Mouse (Mus musculus) lung, postnatal 0 days (tissue): ENCODE results near the gene Tmem132c. TPM values are rescaled to one million over a fixed set of nuclear protein-coding genes. Genes with fewer than 3 reads are reported as not detected.

Experiments used
- ATAC-seq: fragments of 200-750 bp; cut with Nextera tagmentation; 2 replicates; pipeline ENCODE4 v1.8.0; 2017; ENCODE audit warnings: moderate library complexity
- DNase-seq: peaks from one replicate; pipeline ENCODE4 v3.0.0-alpha.2; 2016; ENCODE audit warnings: low spot score
- H3K27ac ChIP-seq: fragments of 300-500 bp; sonication (generic); 2 replicates; pipeline ENCODE4 v1.5.1; 2014; ENCODE audit warnings: antibody characterized with exemption, mild to moderate bottlenecking, low read length, mixed read lengths
- H3K27me3 ChIP-seq: fragments of 300-500 bp; sonication (generic); replicated peaks from 2 replicates; pipeline ENCODE4 v1.6.1; 2014; ENCODE audit warnings: low read length, mixed read lengths; ENCODE audit not compliant: insufficient read depth
- H3K36me3 ChIP-seq: fragments of 300-500 bp; sonication (generic); 2 replicates; pipeline ENCODE4 v1.6.1; 2014; ENCODE audit warnings: low read length, mixed read lengths; ENCODE audit not compliant: insufficient read depth
- H3K4me1 ChIP-seq: fragments of 300-500 bp; sonication (generic); 2 replicates; pipeline ENCODE4 v1.6.1; 2014; ENCODE audit warnings: antibody characterized with exemption, low read depth, low read length, mixed read lengths; ENCODE audit not compliant: insufficient read depth
- H3K4me2 ChIP-seq: fragments of 300-500 bp; sonication (generic); replicated peaks from 2 replicates; pipeline ENCODE4 v1.6.1; 2014; ENCODE audit warnings: low read depth, mild to moderate bottlenecking, low read length, moderate library complexity, mixed read lengths
- H3K4me3 ChIP-seq: fragments of 300-500 bp; sonication (generic); 2 replicates; pipeline ENCODE4 v1.5.1; 2014; ENCODE audit warnings: low read depth, low read length
- H3K9ac ChIP-seq: fragments of 300-500 bp; sonication (generic); replicated peaks from 2 replicates; pipeline ENCODE4 v1.6.1; 2014; ENCODE audit warnings: low read depth, mild to moderate bottlenecking
- H3K9me3 ChIP-seq: fragments of 300-500 bp; sonication (generic); 2 replicates; pipeline ENCODE4 v1.6.1; 2016; ENCODE audit warnings: low read length, mixed read lengths
- CTCF ChIP-seq: IDR thresholded peaks from 2 replicates; pipeline ENCODE4 v1.5.1; 2016; ENCODE audit warnings: antibody characterized with exemption, mild to moderate bottlenecking
- EP300 ChIP-seq: IDR thresholded peaks from 2 replicates; pipeline ENCODE4 v1.6.1; 2016; ENCODE audit warnings: antibody characterized with exemption, mild to moderate bottlenecking, control low read depth
- WGBS: fragments of 180-500 bp; shearing (Covaris S2); extraction: QIAGEN DNeasy Blood & Tissue Kit; methylation state at CpG from one replicate; pipeline ENCODE4 v1.1.7; 2014; 5-methylcytosine and 5-hydroxymethylcytosine counted together
- polyA plus RNA-seq: library from polyadenylated mRNA; unstranded; fragments of >200 nt; fragmentation: Nextera tagmentation; extraction: Ambion mirVana; gene quantifications from 2 replicates; pipeline ENCODE4 v1.2.1, GENCODE M21; 2015

The Tmem132c gene
- polyA plus RNA-seq, 1 experiment from 2014 or later, result 11.1 TPM

- Histone ChIP-seq H3K4me2 (0 out of 2 replicates have a peak overlapping the region, but pooled peaks have one; percentile 2), H3K9me3 (no peaks in the 10 kb centered on the region), H3K27me3 (no peaks in the 10 kb centered on the region), H3K27ac (no peak overlapping the region; the same call in 1 of the 2 replicates), H3K4me1 (no peaks in the 10 kb centered on the region), H3K4me3 (no peak overlapping the region), H3K36me3 (no peaks in the 10 kb centered on the region), H3K9ac (no peak overlapping the region)
- peak; percentile 47 for DNase-seq
- TF ChIP-seq EP300, result no peak
- no peak for TF ChIP-seq CTCF
- ATAC-seq, result peak; percentile 77
- WGBS, result 58% methylated on average over 17 of the region's 17 CpGs
Observed at GRCm38 (mm10) chr5:127290461-127291250, 49.0 kb downstream of the Tmem132c start.

GRCm38 (mm10) chr5:127291581-127291980 lies 50.0 kb downstream of the Tmem132c start:
- Histone ChIP-seq H3K4me1 (no peaks in the 10 kb centered on the region), H3K4me2 (no peak overlapping the region), H3K9ac (no peak overlapping the region), H3K4me3 (no peak overlapping the region), H3K9me3 (no peaks in the 10 kb centered on the region), H3K27ac (no peak overlapping the region), H3K27me3 (no peaks in the 10 kb centered on the region), H3K36me3 (no peaks in the 10 kb centered on the region)
- TF ChIP-seq CTCF (no peak), EP300 (no peak)
- WGBS, result 79% methylated on average over 7 of the region's 7 CpGs
- DNase-seq (no peak), ATAC-seq (no peak)

GRCm38 (mm10) chr5:127293698-127294097 lies 52.1 kb downstream of the Tmem132c start:
- TF ChIP-seq CTCF, result peak; percentile 13; the same call in 1 of the 2 replicates
- no peak for TF ChIP-seq EP300
- Histone ChIP-seq H3K9me3 (no peaks in the 10 kb centered on the region), H3K4me2 (no peak overlapping the region), H3K27me3 (no peaks in the 10 kb centered on the region), H3K9ac (no peak overlapping the region), H3K36me3 (no peaks in the 10 kb centered on the region), H3K4me3 (no peak overlapping the region), H3K4me1 (no peaks in the 10 kb centered on the region), H3K27ac (no peak overlapping the region)
- ATAC-seq, result peak; percentile 38; the same call in 1 of the 2 replicates
- 63% methylated on average over 3 of the region's 3 CpGs for WGBS
- peak; percentile 29 for DNase-seq

- Histone ChIP-seq H3K36me3 (no peaks in the 10 kb centered on the region), H3K4me1 (no peaks in the 10 kb centered on the region), H3K9me3 (no peaks in the 10 kb centered on the region), H3K4me2 (no peak overlapping the region), H3K9ac (no peak overlapping the region), H3K27me3 (no peaks in the 10 kb centered on the region), H3K27ac (no peak overlapping the region), H3K4me3 (no peak overlapping the region)
- TF ChIP-seq CTCF, result no peak
- TF ChIP-seq EP300, result no peak
- DNase-seq (no peak), ATAC-seq (no peak)
- 46% methylated on average over 5 of the region's 5 CpGs for WGBS
Observed at GRCm38 (mm10) chr5:127297461-127297860, 55.9 kb downstream of the Tmem132c start.

- Histone ChIP-seq H3K9me3 (no peaks in the 10 kb centered on the region), H3K4me2 (no peak overlapping the region), H3K36me3 (no peaks in the 10 kb centered on the region), H3K4me3 (no peak overlapping the region), H3K27ac (no peak overlapping the region), H3K9ac (no peak overlapping the region), H3K4me1 (no peaks in the 10 kb centered on the region), H3K27me3 (no peaks in the 10 kb centered on the region)
- WGBS, result 57% methylated on average over 2 of the region's 2 CpGs
- no peak for TF ChIP-seq EP300
- no peak for TF ChIP-seq CTCF
- no peak for ATAC-seq
- DNase-seq, result no peak
Observed at GRCm38 (mm10) chr5:127298060-127298459, 56.5 kb downstream of the Tmem132c start.

- no peaks in the 10 kb centered on the region for H3K36me3 ChIP-seq
- no peaks in the 10 kb centered on the region for H3K9me3 ChIP-seq
- no peak overlapping the region for H3K27ac ChIP-seq
- H3K27me3 ChIP-seq, result no peaks in the 10 kb centered on the region
- 35% methylated on average over 1 of the region's 1 CpGs for WGBS
- no peak overlapping the region for H3K4me3 ChIP-seq
- H3K4me2 ChIP-seq, result no peak overlapping the region
- DNase-seq, result no peak
- TF ChIP-seq CTCF (no peak), EP300 (no peak)
- H3K9ac ChIP-seq, result no peak overlapping the region
- ATAC-seq, result no peak
- no peaks in the 10 kb centered on the region for H3K4me1 ChIP-seq
Observed at GRCm38 (mm10) chr5:127299010-127299409, 57.4 kb downstream of the Tmem132c start.
